Mouse (Mus musculus): ENCODE measurements around the gene Sst. TPM values are rescaled to one million over a fixed set of nuclear protein-coding genes. Genes with fewer than 3 reads are reported as not detected.
"Not testable (repeated sequence)": the region's sequence is repeated elsewhere in the genome, so short reads cannot be mapped to it uniquely, and the experiment has no call there.

The Sst gene
- polyA plus RNA-seq (2016; fragmentation: Nextera tagmentation; extraction: Ambion mirVana): 43.4 and 45.5 TPM in 2 replicates

DNA sequence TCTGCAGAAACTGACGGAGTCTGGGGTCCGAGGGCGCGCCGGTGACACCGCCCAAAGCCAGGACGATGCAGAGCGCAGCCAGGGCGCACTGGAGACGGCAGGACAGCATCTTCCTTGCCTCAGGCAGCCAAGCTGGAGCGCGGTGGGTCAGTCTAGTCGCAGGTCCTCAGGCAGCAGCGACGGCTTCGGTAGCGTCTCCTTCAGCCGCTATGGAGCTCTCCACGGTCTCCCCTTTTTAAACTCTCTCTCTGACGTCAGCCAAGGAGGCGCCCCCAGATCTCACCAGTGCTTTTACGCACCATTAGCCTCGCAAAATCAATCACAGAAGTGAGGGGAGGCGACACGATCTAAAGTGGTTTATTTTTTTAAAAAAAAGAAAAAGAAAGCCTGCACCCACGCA is at the start of gene Sst:
Gene Sst, minus strand, starts transcription at position 323 of the 400 bp plus-strand sequence.
- peak within 1 kb of the TSS; percentile 9; the same call in 1 of the 2 replicates for H3K4me3 ChIP-seq (replicated peaks)
- WGBS: 5% methylated on average over 26 of the region's 26 CpGs
- ATAC-seq (ENCODE audit: low FRiP score): no peak
- peaks cover 6% of the 10 kb centered on the region for H3K4me1 ChIP-seq
- peak within 1 kb of the TSS; percentile 31 for H3K4me2 ChIP-seq
- no peak within 1 kb of the TSS for H3K9ac ChIP-seq
- H3K36me3 ChIP-seq (replicated peaks): no peaks in the 10 kb centered on the region
- peaks cover 34% of the 10 kb centered on the region for H3K27me3 ChIP-seq
- no peak within 1 kb of the TSS for H3K27ac ChIP-seq
- no peaks in the 10 kb centered on the region for H3K9me3 ChIP-seq

DNA sequence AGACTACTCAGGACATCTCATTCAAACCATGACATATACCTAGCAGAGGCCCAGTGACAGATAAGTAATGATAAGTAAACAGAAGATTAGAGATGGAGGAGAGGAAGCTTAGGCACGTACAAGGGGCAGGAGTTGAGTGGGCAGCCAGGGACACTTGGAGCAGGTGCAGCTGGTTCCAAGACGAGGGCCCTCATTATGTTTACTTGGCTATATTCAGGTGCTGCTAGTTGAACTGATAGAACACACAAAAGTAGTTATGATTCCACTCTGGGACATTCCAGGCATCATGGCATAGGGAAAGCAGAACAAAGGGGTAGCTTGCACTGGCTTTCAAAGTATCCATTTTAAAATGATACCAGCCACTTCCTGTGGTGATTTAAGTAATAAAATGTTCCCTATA is 43.6 kb upstream of the Sst start:
- Histone ChIP-seq H3K4me3 (replicated peaks) (no peak overlapping the region), H3K27ac (no peak overlapping the region), H3K36me3 (replicated peaks) (no peaks in the 10 kb centered on the region), H3K9me3 (no peaks in the 10 kb centered on the region), H3K4me2 (no peak overlapping the region), H3K27me3 (no peaks in the 10 kb centered on the region), H3K9ac (no peak overlapping the region), H3K4me1 (no peaks in the 10 kb centered on the region)
- 86% methylated on average over 2 of the region's 2 CpGs for WGBS
- ATAC-seq (ENCODE audit: low FRiP score): no peak

DNA sequence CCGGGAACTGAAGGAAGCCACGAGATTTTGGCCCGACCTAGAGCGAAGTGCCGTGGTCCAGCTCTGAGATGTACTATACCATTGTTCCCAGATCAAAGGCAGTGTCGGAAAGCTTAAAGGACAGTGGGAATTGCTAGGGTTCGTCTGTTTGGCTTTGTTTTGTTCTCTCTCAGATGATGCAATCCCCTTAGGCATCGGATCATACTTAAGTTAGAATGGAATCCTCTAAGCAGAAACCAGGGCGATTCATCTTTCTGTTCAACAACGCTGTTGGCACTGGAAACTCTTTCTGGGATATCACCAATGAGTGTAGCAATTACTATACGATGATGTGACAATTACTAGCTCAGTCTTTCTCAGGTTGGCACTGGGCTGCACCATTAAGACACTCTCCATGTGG is 41.5 kb upstream of the Sst start, which contains the start of gene Rtp2:
Gene Rtp2, minus strand, starts transcription at position 101 of the 400 bp plus-strand sequence.
- 67% methylated on average over 11 of the region's 11 CpGs for WGBS
- no peak within 1 kb of the TSS for H3K9ac ChIP-seq
- H3K4me1 ChIP-seq: no peaks in the 10 kb centered on the region
- ATAC-seq (ENCODE audit: low FRiP score): no peak
- no peaks in the 10 kb centered on the region for H3K9me3 ChIP-seq
- H3K4me2 ChIP-seq: no peak within 1 kb of the TSS
- H3K27ac ChIP-seq: no peak within 1 kb of the TSS
- H3K27me3 ChIP-seq: no peaks in the 10 kb centered on the region
- H3K36me3 ChIP-seq (replicated peaks): no peaks in the 10 kb centered on the region
- no peak within 1 kb of the TSS for H3K4me3 ChIP-seq (replicated peaks)

- Histone ChIP-seq H3K9ac (no peak overlapping the region), H3K4me1 (no peaks in the 10 kb centered on the region), H3K27me3 (no peaks in the 10 kb centered on the region), H3K4me3 (replicated peaks) (no peak overlapping the region), H3K9me3 (no peaks in the 10 kb centered on the region), H3K27ac (no peak overlapping the region), H3K4me2 (no peak overlapping the region), H3K36me3 (replicated peaks) (no peaks in the 10 kb centered on the region)
- no peak for ATAC-seq (ENCODE audit: low FRiP score)
- 84% methylated on average over 18 of the region's 18 CpGs for WGBS
These were observed 40.5 kb upstream of the Sst start for GRCm38 (mm10) chr16:23931275-23931674.

DNA sequence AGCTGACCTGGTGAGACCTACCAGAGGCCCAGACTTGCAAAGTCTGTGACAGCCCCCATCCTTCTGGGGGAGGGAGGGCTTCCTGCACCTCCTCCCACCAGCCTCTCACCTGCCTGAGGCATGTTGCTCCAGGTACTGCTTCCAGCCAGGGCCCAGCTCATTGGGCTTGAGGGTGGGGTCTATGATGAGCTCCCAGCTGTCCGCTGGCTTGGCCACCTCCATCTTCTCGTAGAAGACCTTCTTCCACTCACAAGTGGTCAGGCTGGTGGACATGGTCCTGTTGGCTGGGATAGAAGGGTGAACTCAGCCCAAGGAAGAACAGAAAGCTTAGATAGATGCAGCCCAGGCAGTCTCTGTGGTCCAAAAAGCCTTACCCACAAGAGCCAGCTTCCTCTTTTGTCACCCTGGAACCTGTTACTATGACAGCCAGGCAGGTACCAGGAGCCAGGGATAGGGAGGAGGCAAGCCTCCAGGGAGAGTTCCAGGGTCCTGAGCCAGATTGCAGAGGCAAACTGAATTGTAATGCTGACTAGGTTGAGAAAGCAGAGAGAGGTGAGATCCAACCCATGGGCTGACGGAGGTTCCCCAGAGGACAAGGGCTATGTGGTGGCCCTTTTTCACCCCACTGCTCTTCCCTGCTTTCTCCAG is 39.8 kb upstream of the Sst start:
- H3K36me3 ChIP-seq (replicated peaks): no peaks in the 10 kb centered on the region
- WGBS: 85% methylated on average over 3 of the region's 3 CpGs
- H3K9ac ChIP-seq: no peak overlapping the region
- no peak overlapping the region for H3K27ac ChIP-seq
- no peak overlapping the region for H3K4me2 ChIP-seq
- H3K4me3 ChIP-seq (replicated peaks): no peak overlapping the region
- no peaks in the 10 kb centered on the region for H3K4me1 ChIP-seq
- no peak for ATAC-seq (ENCODE audit: low FRiP score)
- no peaks in the 10 kb centered on the region for H3K27me3 ChIP-seq
- H3K9me3 ChIP-seq: no peaks in the 10 kb centered on the region

DNA sequence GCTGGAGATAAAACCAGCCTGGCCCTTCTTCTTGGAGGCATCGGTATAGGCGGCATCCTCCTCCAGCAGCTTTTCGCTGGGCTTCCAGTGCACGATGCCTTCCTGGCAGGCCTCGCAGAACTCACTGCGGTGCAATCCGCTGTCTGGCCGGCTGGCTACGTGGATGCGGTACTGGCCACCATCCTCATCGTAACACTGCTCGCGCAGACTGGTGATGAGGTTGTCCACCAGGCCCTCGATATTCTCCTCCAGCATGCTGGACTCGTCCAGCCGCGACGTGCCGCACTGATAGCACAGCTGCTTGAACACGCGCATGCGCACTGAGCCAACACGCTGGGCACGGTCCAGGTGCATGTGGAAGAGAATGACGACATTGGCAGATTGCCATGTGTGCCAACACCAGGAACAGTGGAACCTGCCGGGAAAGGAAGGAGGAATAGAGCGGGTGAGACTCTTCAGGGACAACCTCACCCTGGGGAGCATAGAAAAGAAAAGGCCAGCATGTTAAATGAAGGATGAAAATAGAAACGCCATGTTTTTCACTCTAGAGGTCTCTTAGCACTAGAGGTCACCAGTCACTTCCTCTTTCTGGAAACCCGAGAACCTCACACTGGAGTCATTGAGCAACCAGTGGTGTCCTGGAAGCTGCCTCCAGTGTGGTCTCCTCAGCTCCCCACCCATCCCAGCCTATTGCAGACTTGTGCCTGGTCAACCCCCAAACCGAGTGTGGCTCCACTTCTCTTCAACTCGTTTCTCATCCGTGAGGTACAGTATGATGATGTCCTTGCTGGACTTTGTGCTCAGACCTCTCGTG is 36.8 kb upstream of the Sst start:
- H3K27me3 ChIP-seq: no peaks in the 10 kb centered on the region
- H3K9ac ChIP-seq: no peak overlapping the region
- H3K4me1 ChIP-seq: no peaks in the 10 kb centered on the region
- no peak overlapping the region for H3K27ac ChIP-seq
- no peak for ATAC-seq (ENCODE audit: low FRiP score)
- H3K36me3 ChIP-seq (replicated peaks): no peaks in the 10 kb centered on the region
- H3K4me3 ChIP-seq (replicated peaks): no peak overlapping the region
- H3K9me3 ChIP-seq: no peaks in the 10 kb centered on the region
- 95% methylated on average over 33 of the region's 33 CpGs for WGBS
- H3K4me2 ChIP-seq: no peak overlapping the region

GRCm38 (mm10) chr16:23922906-23923305 is 32.1 kb upstream of the Sst start:
- ATAC-seq (ENCODE audit: low FRiP score): no peak
- Histone ChIP-seq H3K27ac (no peak overlapping the region), H3K27me3 (no peaks in the 10 kb centered on the region), H3K4me2 (no peak overlapping the region), H3K4me3 (replicated peaks) (no peak overlapping the region), H3K9ac (no peak overlapping the region), H3K4me1 (no peaks in the 10 kb centered on the region), H3K36me3 (replicated peaks) (no peaks in the 10 kb centered on the region), H3K9me3 (no peaks in the 10 kb centered on the region)
- 93% methylated on average over 1 of the region's 1 CpGs for WGBS

DNA sequence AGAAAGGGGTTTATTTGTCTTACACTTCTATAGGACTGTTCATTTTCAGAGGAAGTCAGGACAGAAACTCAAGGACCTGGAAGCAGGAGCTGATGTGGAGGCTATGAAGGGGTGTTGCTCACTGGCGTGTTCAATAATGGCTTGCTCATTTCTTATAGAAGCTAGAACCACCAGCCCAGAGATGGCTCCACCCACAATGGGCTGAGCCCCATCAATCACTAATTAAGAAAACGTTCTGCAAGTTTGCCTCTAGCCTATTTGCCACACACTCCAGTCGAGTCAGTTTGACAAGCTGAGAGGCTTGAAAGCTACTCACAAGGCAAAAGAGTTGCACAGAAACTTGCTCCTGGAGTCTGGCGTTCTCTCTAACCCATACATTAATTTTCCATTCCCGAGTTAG is 30.9 kb upstream of the Sst start:
- Histone ChIP-seq H3K27me3 (no peaks in the 10 kb centered on the region), H3K27ac (no peak overlapping the region), H3K4me2 (no peak overlapping the region), H3K9ac (no peak overlapping the region), H3K4me3 (replicated peaks) (no peak overlapping the region), H3K4me1 (no peaks in the 10 kb centered on the region), H3K36me3 (replicated peaks) (no peaks in the 10 kb centered on the region), H3K9me3 (no peaks in the 10 kb centered on the region)
- WGBS: 74% methylated on average over 5 of the region's 5 CpGs
- no peak for ATAC-seq (ENCODE audit: low FRiP score)

DNA sequence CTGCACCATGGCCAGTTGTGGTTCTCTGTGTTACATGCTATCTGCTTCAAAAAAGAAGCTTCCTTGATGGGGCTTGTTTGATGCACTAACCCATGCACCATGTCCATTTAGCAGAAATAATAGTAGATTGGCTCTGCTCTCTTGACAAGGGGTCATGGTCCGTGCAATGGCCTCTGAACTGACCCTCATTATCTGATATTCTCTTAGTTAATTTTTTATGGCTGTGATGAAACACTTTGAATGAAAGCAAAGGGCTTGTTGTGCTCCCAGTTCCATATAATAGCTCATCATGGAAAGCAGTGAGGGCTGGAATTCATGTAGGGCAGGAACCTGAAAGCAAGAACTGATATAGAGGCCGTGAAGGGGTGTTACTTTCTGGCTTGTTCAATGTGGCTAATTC is 28.7 kb upstream of the Sst start:
- Histone ChIP-seq H3K27ac (no peak overlapping the region), H3K9ac (no peak overlapping the region), H3K4me3 (replicated peaks) (no peak overlapping the region), H3K4me2 (no peak overlapping the region), H3K27me3 (no peaks in the 10 kb centered on the region), H3K36me3 (replicated peaks) (no peaks in the 10 kb centered on the region), H3K4me1 (no peaks in the 10 kb centered on the region), H3K9me3 (no peaks in the 10 kb centered on the region)
- no peak for ATAC-seq (ENCODE audit: low FRiP score)
- 80% methylated on average over 2 of the region's 2 CpGs for WGBS

DNA sequence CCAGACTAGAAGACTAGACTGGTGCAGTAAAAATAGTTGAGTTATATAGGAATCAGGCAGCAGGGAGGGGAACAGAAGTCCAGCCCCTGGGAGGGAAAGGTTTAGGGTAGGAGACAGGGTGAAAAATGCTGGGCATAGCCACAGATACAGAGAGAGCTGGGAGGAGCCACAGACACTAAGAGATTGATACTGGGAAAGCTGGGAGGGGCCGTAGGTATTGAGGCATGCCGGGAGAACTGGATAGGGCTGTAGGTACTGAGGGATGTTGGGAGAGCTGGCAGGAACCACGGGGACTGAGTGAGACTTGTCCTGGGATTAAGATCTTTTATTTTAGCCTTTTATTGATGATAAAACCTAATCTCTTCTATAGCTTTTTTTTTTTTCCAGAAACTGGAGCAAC is 22.6 kb upstream of the Sst start:
- H3K4me1 ChIP-seq: no peaks in the 10 kb centered on the region
- H3K27me3 ChIP-seq: no peaks in the 10 kb centered on the region
- no peaks in the 10 kb centered on the region for H3K9me3 ChIP-seq
- no peaks in the 10 kb centered on the region for H3K36me3 ChIP-seq (replicated peaks)
- WGBS: 58% methylated on average over 3 of the region's 3 CpGs
- no peak for ATAC-seq (ENCODE audit: low FRiP score)
- H3K27ac ChIP-seq: no peak overlapping the region
- no peak overlapping the region for H3K9ac ChIP-seq
- no peak overlapping the region for H3K4me3 ChIP-seq (replicated peaks)
- H3K4me2 ChIP-seq: no peak overlapping the region

GRCm38 (mm10) chr16:23912741-23913140 is 22.0 kb upstream of the Sst start:
- no peak for ATAC-seq (ENCODE audit: low FRiP score)

GRCm38 (mm10) chr16:23909015-23909354 is 18.2 kb upstream of the Sst start:
- not testable (repeated sequence) for H3K4me1 ChIP-seq; H3K9ac ChIP-seq; H3K9me3 ChIP-seq; H3K4me3 ChIP-seq (replicated peaks); H3K36me3 ChIP-seq (replicated peaks); H3K27ac ChIP-seq; H3K27me3 ChIP-seq; ATAC-seq (ENCODE audit: low FRiP score); H3K4me2 ChIP-seq
- WGBS: 89% methylated on average over 3 of the region's 3 CpGs

More at GRCm38 (mm10) chr16:23912741-23913140, 22.0 kb upstream of the Sst start:
- H3K4me1 ChIP-seq: no peaks in the 10 kb centered on the region
- H3K9ac ChIP-seq: no peak overlapping the region
- no peaks in the 10 kb centered on the region for H3K36me3 ChIP-seq (replicated peaks)
- no peak overlapping the region for H3K27ac ChIP-seq
- no peaks in the 10 kb centered on the region for H3K27me3 ChIP-seq
- H3K4me2 ChIP-seq: no peak overlapping the region
- WGBS: 81% methylated on average over 13 of the region's 13 CpGs
- no peak overlapping the region for H3K4me3 ChIP-seq (replicated peaks)
- H3K9me3 ChIP-seq: no peaks in the 10 kb centered on the region
